Mouse (Mus musculus) lung, adult 2 months (tissue): ENCODE data around the gene Gpm6b.

Source experiments
- CTCF ChIP-seq: fragments of 200-500 bp; IDR thresholded peaks from 2 replicates; pipeline ENCODE4 v1.5.1; 2011; ENCODE audit warnings: mild to moderate bottlenecking, low read length, control low read depth; ENCODE audit not compliant: insufficient read depth
- POLR2A ChIP-seq: fragments of 200-500 bp; IDR thresholded peaks from 2 replicates; pipeline ENCODE4 v1.6.1; 2011; ENCODE audit warnings: low read depth, mild to moderate bottlenecking, control low read depth, low read length, borderline replicate concordance; ENCODE audit errors: extremely low read depth

- TF ChIP-seq POLR2A (no peak), CTCF (no peak)
These were observed 33.9 kb downstream of the Gpm6b start for GRCm38 (mm10) chrX:166272646-166273045.
